Mouse (Mus musculus) kidney, adult 2 months (tissue): ENCODE measurements at regions not wholly inside any gene's neighbourhood (a gene's known extent, or its start where the extent isn't known, plus 50 kb on each side); places are given as distances from the start of the nearest gene placed in this dataset.

Source experiments
- CTCF ChIP-seq: fragments of 200-500 bp; conservative IDR thresholded peaks from 2 replicates; pipeline ENCODE4 v1.5.1; 2011; ENCODE audit warnings: low read depth, mild to moderate bottlenecking, control low read depth, low read length, moderate library complexity, mixed read lengths; ENCODE audit not compliant: insufficient read depth, insufficient read length
- POLR2A ChIP-seq: fragments of 200-500 bp; IDR thresholded peaks from one replicate; pipeline ENCODE4 v1.6.1; 2011; ENCODE audit warnings: low read depth, low read length, control low read depth

- TF ChIP-seq POLR2A = no peak
- TF ChIP-seq CTCF = no peak
Measured at GRCm38 (mm10) chr15:87107701-87108100, 436.4 kb upstream of the Fam19a5 start.
